ENCODE assay signal across 8 mouse cellular contexts in the genomic region with DNA sequence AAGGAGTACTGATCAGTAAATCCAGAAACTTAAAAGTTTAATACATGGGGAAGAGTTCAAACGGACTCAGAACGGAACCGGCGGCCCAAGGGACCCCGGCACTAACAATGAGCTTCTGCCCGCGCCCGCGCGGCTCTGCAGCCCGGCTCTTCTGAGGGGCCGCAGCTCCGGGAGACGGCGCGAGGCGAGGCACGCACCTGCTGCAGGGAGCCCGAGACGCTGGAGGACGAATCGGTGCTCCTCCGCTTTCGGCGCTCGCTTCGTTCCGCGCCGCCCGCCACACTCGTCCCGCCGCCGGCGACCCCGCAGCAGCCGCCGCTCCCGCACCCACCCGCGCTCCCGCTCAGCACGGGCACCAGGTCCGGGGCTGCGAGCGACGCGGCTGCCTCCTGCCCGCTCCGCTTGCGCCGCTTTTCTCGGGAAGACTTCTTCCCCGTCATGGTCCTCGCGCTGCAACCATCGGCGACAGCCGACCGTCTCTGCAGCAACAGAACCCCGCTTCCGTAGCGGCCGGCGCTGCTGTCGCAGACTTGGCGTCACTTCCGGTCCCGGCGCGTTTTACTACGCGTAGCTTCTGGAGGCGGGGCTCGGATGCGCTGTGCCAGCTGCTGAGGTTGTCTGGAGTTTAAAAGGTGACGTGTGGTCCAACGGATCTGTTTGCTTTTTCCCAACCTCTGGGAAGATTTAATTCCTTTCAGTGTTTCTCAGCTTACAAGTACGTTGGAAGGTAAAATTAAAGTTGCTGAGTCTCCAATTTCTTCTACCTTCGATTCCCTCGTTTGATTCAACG. TPM values are rescaled to one million over a fixed set of nuclear protein-coding genes. Genes with fewer than 3 reads are reported as not detected.
DNase-seq lines count a peak whose midpoint lies in the region; ATAC-seq and TF ChIP-seq lines count a peak whose summit lies in the region.

A gene (plus strand): TSS at position 282 of the 790 bp plus-strand sequence.
A gene (minus strand): TSS at position 532 of the 790 bp plus-strand sequence.

- TF ChIP-seq RAD21 in CH12.LX (IDR thresholded peaks at IDR 0.05; ENCODE audit: low read depth, low read length): no peak

- WGBS in forebrain, embryonic 11.5 days: 2% methylated on average over 83 of the region's 83 CpGs
- 1% methylated on average over 83 of the region's 83 CpGs for WGBS in heart, embryonic 16.5 days
- 1% methylated on average over 78 of the region's 83 CpGs for WGBS in liver, embryonic 15.5 days (ENCODE audit: insufficient replicate concordance)
- 1% methylated on average over 83 of the region's 83 CpGs for WGBS in neural tube, embryonic 12.5 days

- H3K27ac ChIP-seq in CH12.LX (ENCODE audit: insufficient read depth, low read depth): no peak within 1 kb of the TSS
- peak within 1 kb of the TSS; percentile 57; the same call in 1 of the 2 replicates for H3K27ac ChIP-seq in forebrain, embryonic 11.5 days (ENCODE audit: low read depth, low read length)
- H3K27ac ChIP-seq in heart, embryonic 16.5 days (ENCODE audit: low read length): peak within 1 kb of the TSS; percentile 68
- H3K27ac ChIP-seq in liver, embryonic 15.5 days (replicated peaks): peak within 1 kb of the TSS; percentile 83
- H3K27ac ChIP-seq in neural tube, embryonic 12.5 days: peak within 1 kb of the TSS; percentile 65; the same call in 1 of the 2 replicates

- peak within 1 kb of the TSS; percentile 70 for H3K9ac ChIP-seq in CH12.LX (ENCODE audit: insufficient read depth, low read depth)
- peak within 1 kb of the TSS; percentile 81 for H3K9ac ChIP-seq in forebrain, embryonic 11.5 days (ENCODE audit: low read length)
- H3K9ac ChIP-seq in heart, embryonic 16.5 days (ENCODE audit: low read length): peak within 1 kb of the TSS; percentile 91
- H3K9ac ChIP-seq in liver, embryonic 15.5 days: peak within 1 kb of the TSS; percentile 89
- peak within 1 kb of the TSS; percentile 88 for H3K9ac ChIP-seq in neural tube, embryonic 12.5 days

- no peaks in the 10 kb centered on the region for H3K27me3 ChIP-seq in CH12.LX (replicated peaks)
- H3K27me3 ChIP-seq in forebrain, embryonic 11.5 days (ENCODE audit: control insufficient read depth, insufficient read depth, low read length): no peaks in the 10 kb centered on the region
- no peaks in the 10 kb centered on the region for H3K27me3 ChIP-seq in heart, embryonic 16.5 days (ENCODE audit: control insufficient read depth, insufficient read depth, low read length)
- no peaks in the 10 kb centered on the region for H3K27me3 ChIP-seq in liver, embryonic 15.5 days
- H3K27me3 ChIP-seq in neural tube, embryonic 12.5 days (replicated peaks): no peaks in the 10 kb centered on the region

- ATAC-seq in forebrain, embryonic 11.5 days (replicated peaks; ENCODE audit: low FRiP score): peak; percentile 97
- peak; percentile 96 for ATAC-seq in heart, embryonic 16.5 days (replicated peaks; ENCODE audit: extremely low read depth, insufficient read depth, low FRiP score)
- peak; percentile 95 for ATAC-seq in liver, embryonic 15.5 days (ENCODE audit: insufficient read depth)
- ATAC-seq in neural tube, embryonic 12.5 days (ENCODE audit: low FRiP score, low read depth): peak; percentile 98

- no peak for TF ChIP-seq EP300 in CH12.LX (IDR thresholded peaks at IDR 0.05; ENCODE audit: low read length)

- peaks cover 0 to 12% of the 10 kb centered on the region in 2 experiments; a peak in 3 of 4 replicates for H3K4me1 ChIP-seq in CH12.LX (ENCODE audit: control insufficient read depth in 1 of 2, insufficient read depth in 2 of 2)
- no peaks in the 10 kb centered on the region; the same call in 1 of the 2 replicates for H3K4me1 ChIP-seq in forebrain, embryonic 11.5 days (replicated peaks; ENCODE audit: control insufficient read depth, insufficient read depth, low read length)
- H3K4me1 ChIP-seq in heart, embryonic 16.5 days (ENCODE audit: control insufficient read depth, insufficient read depth, low read length): peaks cover 9% of the 10 kb centered on the region
- H3K4me1 ChIP-seq in liver, embryonic 15.5 days (replicated peaks): peaks cover 22% of the 10 kb centered on the region
- H3K4me1 ChIP-seq in neural tube, embryonic 12.5 days: peaks cover 8% of the 10 kb centered on the region; the same call in 1 of the 2 replicates

- DNase-seq in CH12.LX (ENCODE audit: extremely low read depth): peak; percentile 92
- DNase-seq in c-Kit-positive CD71-positive TER-119-negative erythroid progenitor cells, embryonic 14.5 days (ENCODE audit: low read depth): peak; percentile 83
- DNase-seq in forebrain, embryonic 11.5 days (ENCODE audit: low spot score): peak; percentile 97
- peak; percentile 92 to 96 for DNase-seq in kidney, postnatal 36 days
- DNase-seq in telencephalon, adult 2 months (ENCODE audit: low read depth, low spot score): peak; percentile 86

- peak; percentile 92 for TF ChIP-seq POLR2A in CH12.LX (IDR thresholded peaks at IDR 0.05; ENCODE audit: low read depth, low read length)

- peak within 1 kb of the TSS; percentile 75 to 99 (median 98) for H3K4me3 ChIP-seq in CH12.LX (replicated peaks in 1 of 3; ENCODE audit: low read depth in 2 of 3, low read length in 2 of 3, poor library complexity in 1 of 3)
- H3K4me3 ChIP-seq in forebrain, embryonic 11.5 days (ENCODE audit: low read depth, low read length): peak within 1 kb of the TSS; percentile 91
- peak within 1 kb of the TSS; percentile 96 for H3K4me3 ChIP-seq in heart, embryonic 16.5 days (ENCODE audit: low read length)
- H3K4me3 ChIP-seq in liver, embryonic 15.5 days (replicated peaks): peak within 1 kb of the TSS; percentile 92
- peak within 1 kb of the TSS; percentile 94 for H3K4me3 ChIP-seq in neural tube, embryonic 12.5 days

- no peak for TF ChIP-seq CTCF in CH12.LX (conservative IDR thresholded peaks at IDR 0.05 in 1 of 2, IDR thresholded peaks at IDR 0.05 in 1 of 2; ENCODE audit: low read depth in 2 of 2, low read length in 2 of 2)

- H3K4me2 ChIP-seq in CH12.LX (ENCODE audit: insufficient read depth, low read depth, poor library complexity, severe bottlenecking): peak within 1 kb of the TSS; percentile 87
- peak within 1 kb of the TSS; percentile 76 for H3K4me2 ChIP-seq in forebrain, embryonic 11.5 days (ENCODE audit: low read depth, low read length, severe bottlenecking)
- H3K4me2 ChIP-seq in heart, embryonic 16.5 days (ENCODE audit: low read depth, low read length): peak within 1 kb of the TSS; percentile 86
- H3K4me2 ChIP-seq in liver, embryonic 15.5 days: peak within 1 kb of the TSS; percentile 77
- H3K4me2 ChIP-seq in neural tube, embryonic 12.5 days (replicated peaks): peak within 1 kb of the TSS; percentile 71

- in situ Hi-C loops in CH12.LX (cut with MboI; ENCODE audit: low pct_ligation_motif_present, low pct_unique_long_range_greater_than_20kb, low sequenced_read_pairs): no loop called here

- H3K9me3 ChIP-seq in CH12.LX (replicated peaks; ENCODE audit: low read length): no peaks in the 10 kb centered on the region
- H3K9me3 ChIP-seq in forebrain, embryonic 11.5 days (ENCODE audit: control insufficient read depth, low read length): no peaks in the 10 kb centered on the region
- no peaks in the 10 kb centered on the region for H3K9me3 ChIP-seq in heart, embryonic 16.5 days (replicated peaks; ENCODE audit: control insufficient read depth, low read length)
- H3K9me3 ChIP-seq in liver, embryonic 15.5 days (replicated peaks): no peaks in the 10 kb centered on the region
- H3K9me3 ChIP-seq in neural tube, embryonic 12.5 days: no peaks in the 10 kb centered on the region

- dilution Hi-C loops in CH12.LX (cut with MboI; ENCODE audit: extremely low pct_ligation_motif_present, extremely low pct_unique_long_range_greater_than_20kb, low sequenced_read_pairs): no loop called here

- H3K79me2 ChIP-seq in CH12.LX (replicated peaks; ENCODE audit: control insufficient read depth, extremely low read depth, insufficient read depth, poor library complexity, severe bottlenecking): peaks cover 16% of the 10 kb centered on the region

- no peaks in the 10 kb centered on the region for H3K36me3 ChIP-seq in CH12.LX (replicated peaks in 1 of 2; ENCODE audit: control insufficient read depth in 1 of 2, insufficient read depth in 1 of 2, low read length in 1 of 2)
- H3K36me3 ChIP-seq in forebrain, embryonic 11.5 days (ENCODE audit: control insufficient read depth, insufficient read depth, low read length): no peaks in the 10 kb centered on the region
- no peaks in the 10 kb centered on the region for H3K36me3 ChIP-seq in heart, embryonic 16.5 days (ENCODE audit: control insufficient read depth, insufficient read depth)
- H3K36me3 ChIP-seq in liver, embryonic 15.5 days (replicated peaks): no peaks in the 10 kb centered on the region
- H3K36me3 ChIP-seq in neural tube, embryonic 12.5 days: no peaks in the 10 kb centered on the region

TF ChIP-seq in CH12.LX, 34 proteins besides CTCF, POLR2A, EP300 and RAD21 (continues in another document):
- peak; percentile 46; the same call in 1 of the 2 replicates for TF ChIP-seq GABPA (IDR thresholded peaks at IDR 0.05; ENCODE audit: insufficient replicate concordance, low read depth, low read length)
- no peak for TF ChIP-seq USF1 (IDR thresholded peaks at IDR 0.05; ENCODE audit: low read depth, low read length)
- peak; percentile 98 for TF ChIP-seq SIN3A (IDR thresholded peaks at IDR 0.05; ENCODE audit: low read length)
- TF ChIP-seq SMC3 (IDR thresholded peaks at IDR 0.05; ENCODE audit: low read depth, low read length): no peak
- TF ChIP-seq NRF1 (IDR thresholded peaks at IDR 0.05; ENCODE audit: low read depth, low read length): peak; percentile 57; the same call in 1 of the 2 replicates
- TF ChIP-seq TCF12 (IDR thresholded peaks at IDR 0.05; ENCODE audit: low read depth, low read length): peak; percentile 94
- TF ChIP-seq MAX (IDR thresholded peaks at IDR 0.05; ENCODE audit: low read length): peak; percentile 63; the same call in 1 of the 2 replicates

RNA-seq across cellular contexts. Expression of the first gene that starts in this region (rescaled TPM):
- total RNA-seq in CH12.LX (2012; rRNA removed) (0.68 and 2.3 TPM in 2 replicates), CH12.LX (2014; rRNA removed) (not detected in 2 replicates)
- not detected in 2 replicates for polyA plus RNA-seq in CH12.LX (2012; ENCODE audit: insufficient read length, low read depth)
- not detected in 2 replicates for polyA plus RNA-seq in forebrain, embryonic 11.5 days (2014; fragmentation: Nextera tagmentation; extraction: Ambion mirVana)
- polyA plus RNA-seq in heart, embryonic 16.5 days (2015; fragmentation: Nextera tagmentation; extraction: Ambion mirVana): 0.32 TPM in 1 of 2 replicates, not detected in the other
- polyA plus RNA-seq in liver, embryonic 15.5 days (2015; fragmentation: Nextera tagmentation; extraction: Ambion mirVana): not detected in 2 replicates
- not detected in 2 replicates for polyA plus RNA-seq in neural tube, embryonic 12.5 days (2016; fragmentation: Nextera tagmentation; extraction: Ambion mirVana)

RNA-seq across cellular contexts. Expression of the second gene that starts in this region (rescaled TPM):
- 10.2 and 12.2 TPM in 2 replicates for total RNA-seq in CH12.LX (2012; rRNA removed)
- 34.1 and 40.3 TPM in 2 replicates for total RNA-seq in CH12.LX (2014; rRNA removed)
- polyA plus RNA-seq in CH12.LX (2012; ENCODE audit: insufficient read length, low read depth): 18.7 and 19.2 TPM in 2 replicates
- polyA plus RNA-seq in forebrain, embryonic 11.5 days (2014; fragmentation: Nextera tagmentation; extraction: Ambion mirVana): 27.2 and 31.4 TPM in 2 replicates
- 7.5 and 10.9 TPM in 2 replicates for polyA plus RNA-seq in heart, embryonic 16.5 days (2015; fragmentation: Nextera tagmentation; extraction: Ambion mirVana)
- 7.5 and 9.1 TPM in 2 replicates for polyA plus RNA-seq in liver, embryonic 15.5 days (2015; fragmentation: Nextera tagmentation; extraction: Ambion mirVana)
- polyA plus RNA-seq in neural tube, embryonic 12.5 days (2016; fragmentation: Nextera tagmentation; extraction: Ambion mirVana): 34.3 and 36.8 TPM in 2 replicates
